Mouse (Mus musculus): ENCODE measurements around the gene Gpx4. TPM values are rescaled to one million over a fixed set of nuclear protein-coding genes. Genes with fewer than 3 reads are reported as not detected.
A peak's percentile ranks its signal among the peaks of the same experiment; 100 is the strongest.
"Not testable (repeated sequence)": the region's sequence is repeated elsewhere in the genome, so short reads cannot be mapped to it uniquely, and the experiment has no call there.

Gene Gpx4
- polyA plus RNA-seq, 1 experiment from 2014 or later, result 515 TPM

- peak; percentile 52 for DNase-seq (ENCODE audit: low spot score)
- Histone ChIP-seq H3K4me2 (ENCODE audit: low read depth, low read length) (no peak overlapping the region), H3K27ac (replicated peaks; ENCODE audit: low read depth, low read length) (0 out of 2 replicates have a peak overlapping the region, but pooled peaks have one; percentile 13), H3K4me1 (ENCODE audit: control insufficient read depth, insufficient read depth, low read length) (peaks cover 4% of the 10 kb centered on the region; the same call in 1 of the 2 replicates), H3K9ac (replicated peaks; ENCODE audit: low read length) (no peak overlapping the region), H3K9me3 (replicated peaks; ENCODE audit: control insufficient read depth, low read length) (no peaks in the 10 kb centered on the region), H3K36me3 (replicated peaks; ENCODE audit: control insufficient read depth, insufficient read depth, low read depth, low read length) (peaks cover 8% of the 10 kb centered on the region), H3K27me3 (ENCODE audit: control insufficient read depth, insufficient read depth, low read length) (no peaks in the 10 kb centered on the region), H3K4me3 (ENCODE audit: low read depth, low read length) (no peak overlapping the region)
- 52% methylated on average over 9 of the region's 9 CpGs for WGBS
- ATAC-seq (replicated peaks; ENCODE audit: insufficient number of reproducible peaks, low FRiP score, low TSS enrichment, low read depth), result no peak
These were observed 13.2 kb upstream of the Gpx4 start for GRCm38 (mm10) chr10:80033511-80034391.

- no peak for ATAC-seq (replicated peaks; ENCODE audit: insufficient number of reproducible peaks, low FRiP score, low TSS enrichment, low read depth)
These were observed 11.8 kb upstream of the Gpx4 start for GRCm38 (mm10) chr10:80035148-80035547.

GRCm38 (mm10) chr10:80035686-80036085, 11.3 kb upstream of the Gpx4 start:
- no peak overlapping the region for H3K4me3 ChIP-seq (ENCODE audit: low read depth, low read length)
- peaks cover 4% of the 10 kb centered on the region; the same call in 1 of the 2 replicates for H3K4me1 ChIP-seq (ENCODE audit: control insufficient read depth, insufficient read depth, low read length)
- H3K27ac ChIP-seq (replicated peaks; ENCODE audit: low read depth, low read length), result no peak overlapping the region
- ATAC-seq (replicated peaks; ENCODE audit: insufficient number of reproducible peaks, low FRiP score, low TSS enrichment, low read depth) (no peak), DNase-seq (ENCODE audit: low spot score) (no peak)
- peaks cover 8% of the 10 kb centered on the region for H3K36me3 ChIP-seq (replicated peaks; ENCODE audit: control insufficient read depth, insufficient read depth, low read depth, low read length)
- 94% methylated on average over 5 of the region's 5 CpGs for WGBS
- no peak overlapping the region for H3K4me2 ChIP-seq (ENCODE audit: low read depth, low read length)
- no peaks in the 10 kb centered on the region for H3K9me3 ChIP-seq (replicated peaks; ENCODE audit: control insufficient read depth, low read length)
- H3K27me3 ChIP-seq (ENCODE audit: control insufficient read depth, insufficient read depth, low read length), result no peaks in the 10 kb centered on the region
- H3K9ac ChIP-seq (replicated peaks; ENCODE audit: low read length), result no peak overlapping the region

More at GRCm38 (mm10) chr10:80035148-80035547, 11.8 kb upstream of the Gpx4 start:
- Histone ChIP-seq H3K36me3 (replicated peaks; ENCODE audit: control insufficient read depth, insufficient read depth, low read depth, low read length) (peaks cover 8% of the 10 kb centered on the region), H3K9me3 (replicated peaks; ENCODE audit: control insufficient read depth, low read length) (no peaks in the 10 kb centered on the region), H3K4me2 (ENCODE audit: low read depth, low read length) (no peak overlapping the region), H3K4me3 (ENCODE audit: low read depth, low read length) (no peak overlapping the region), H3K27ac (replicated peaks; ENCODE audit: low read depth, low read length) (no peak overlapping the region), H3K9ac (replicated peaks; ENCODE audit: low read length) (no peak overlapping the region), H3K27me3 (ENCODE audit: control insufficient read depth, insufficient read depth, low read length) (no peaks in the 10 kb centered on the region), H3K4me1 (ENCODE audit: control insufficient read depth, insufficient read depth, low read length) (peaks cover 4% of the 10 kb centered on the region; the same call in 1 of the 2 replicates)
- no peak for DNase-seq (ENCODE audit: low spot score)
- 74% methylated on average over 8 of the region's 8 CpGs for WGBS

- DNase-seq (ENCODE audit: low spot score) (no peak), ATAC-seq (replicated peaks; ENCODE audit: insufficient number of reproducible peaks, low FRiP score, low TSS enrichment, low read depth) (no peak)
- Histone ChIP-seq H3K27ac (replicated peaks; ENCODE audit: low read depth, low read length) (no peak overlapping the region), H3K4me2 (ENCODE audit: low read depth, low read length) (no peak overlapping the region), H3K36me3 (replicated peaks; ENCODE audit: control insufficient read depth, insufficient read depth, low read depth, low read length) (peaks cover 8% of the 10 kb centered on the region), H3K27me3 (ENCODE audit: control insufficient read depth, insufficient read depth, low read length) (no peaks in the 10 kb centered on the region), H3K4me3 (ENCODE audit: low read depth, low read length) (no peak overlapping the region), H3K9ac (replicated peaks; ENCODE audit: low read length) (no peak overlapping the region), H3K4me1 (ENCODE audit: control insufficient read depth, insufficient read depth, low read length) (peaks cover 4% of the 10 kb centered on the region; the same call in 1 of the 2 replicates), H3K9me3 (replicated peaks; ENCODE audit: control insufficient read depth, low read length) (no peaks in the 10 kb centered on the region)
- WGBS, result 92% methylated on average over 13 of the region's 13 CpGs
These were observed 10.1 kb upstream of the Gpx4 start for GRCm38 (mm10) chr10:80036832-80037231.

GRCm38 (mm10) chr10:80039559-80039979, 7.4 kb upstream of the Gpx4 start, which contains the start of gene Polr2e:
TSS of gene Polr2e (minus strand) at chr10:80039795.
- ATAC-seq (replicated peaks; ENCODE audit: insufficient number of reproducible peaks, low FRiP score, low TSS enrichment, low read depth), result peak; percentile 95
- peak within 1 kb of the TSS; percentile 82 for H3K9ac ChIP-seq (replicated peaks; ENCODE audit: low read length)
- under 1% methylated on average over 40 of the region's 40 CpGs for whole genome bisulfite sequencing
- no peaks in the 10 kb centered on the region for H3K27me3 ChIP-seq (ENCODE audit: control insufficient read depth, insufficient read depth, low read length)
- peak within 1 kb of the TSS; percentile 89 for H3K4me3 ChIP-seq (ENCODE audit: low read depth, low read length)
- peaks cover 8% of the 10 kb centered on the region for H3K36me3 ChIP-seq (replicated peaks; ENCODE audit: control insufficient read depth, insufficient read depth, low read depth, low read length)
- H3K9me3 ChIP-seq (replicated peaks; ENCODE audit: control insufficient read depth, low read length), result no peaks in the 10 kb centered on the region
- no peak within 1 kb of the TSS; the same call in 1 of the 2 replicates for H3K27ac ChIP-seq (replicated peaks; ENCODE audit: low read depth, low read length)
- peak within 1 kb of the TSS; percentile 67 for H3K4me2 ChIP-seq (ENCODE audit: low read depth, low read length)
- DNase-seq (ENCODE audit: low spot score), result peak; percentile 98
- H3K4me1 ChIP-seq (ENCODE audit: control insufficient read depth, insufficient read depth, low read length), result peaks cover 4% of the 10 kb centered on the region; the same call in 1 of the 2 replicates

- not testable (repeated sequence) for H3K4me3 ChIP-seq (ENCODE audit: low read depth, low read length); ATAC-seq (replicated peaks; ENCODE audit: insufficient number of reproducible peaks, low FRiP score, low TSS enrichment, low read depth); H3K36me3 ChIP-seq (replicated peaks; ENCODE audit: control insufficient read depth, insufficient read depth, low read depth, low read length); H3K9me3 ChIP-seq (replicated peaks; ENCODE audit: control insufficient read depth, low read length); H3K27ac ChIP-seq (replicated peaks; ENCODE audit: low read depth, low read length); H3K27me3 ChIP-seq (ENCODE audit: control insufficient read depth, insufficient read depth, low read length); H3K4me2 ChIP-seq (ENCODE audit: low read depth, low read length); H3K9ac ChIP-seq (replicated peaks; ENCODE audit: low read length); H3K4me1 ChIP-seq (ENCODE audit: control insufficient read depth, insufficient read depth, low read length); DNase-seq (ENCODE audit: low spot score)
- 86% methylated on average over 8 of the region's 8 CpGs for WGBS
These were observed 5.4 kb upstream of the Gpx4 start for GRCm38 (mm10) chr10:80041409-80042060.

- Histone ChIP-seq H3K4me2 (ENCODE audit: low read depth, low read length) (no peak overlapping the region), H3K4me3 (ENCODE audit: low read depth, low read length) (no peak overlapping the region), H3K9ac (replicated peaks; ENCODE audit: low read length) (peak overlapping the region; percentile 19), H3K27me3 (ENCODE audit: control insufficient read depth, insufficient read depth, low read length) (no peaks in the 10 kb centered on the region), H3K27ac (replicated peaks; ENCODE audit: low read depth, low read length) (no peak overlapping the region), H3K4me1 (ENCODE audit: control insufficient read depth, insufficient read depth, low read length) (no peaks in the 10 kb centered on the region), H3K9me3 (replicated peaks; ENCODE audit: control insufficient read depth, low read length) (no peaks in the 10 kb centered on the region), H3K36me3 (replicated peaks; ENCODE audit: control insufficient read depth, insufficient read depth, low read depth, low read length) (no peaks in the 10 kb centered on the region)
- 26% methylated on average over 4 of the region's 4 CpGs for WGBS
- DNase-seq (ENCODE audit: low spot score) (no peak), ATAC-seq (replicated peaks; ENCODE audit: insufficient number of reproducible peaks, low FRiP score, low TSS enrichment, low read depth) (no peak)
These were observed 2.9 kb upstream of the Gpx4 start for GRCm38 (mm10) chr10:80044087-80044486.

All from embryonic facial prominence, embryonic 11.5 days (tissue).